Mouse (Mus musculus): ENCODE data around the gene Comp.

Gene Comp

GRCm38 (mm10) chr8:70353194-70353817 is 20.1 kb upstream of the Comp start, which contains the start of gene Upf1:
Gene Upf1, minus strand, starts transcription at chr8:70353278.
- peak; percentile 100 for DNase-seq

- peak; percentile 26 for DNase-seq
Observed at GRCm38 (mm10) chr8:70354004-70354403, 19.4 kb upstream of the Comp start.

- DNase-seq, result no peak
Observed at GRCm38 (mm10) chr8:70356111-70356510, 17.2 kb upstream of the Comp start.

- peak; percentile 22 for DNase-seq
Observed at GRCm38 (mm10) chr8:70359411-70359810, 13.9 kb upstream of the Comp start.

GRCm38 (mm10) chr8:70360769-70361168 is 12.6 kb upstream of the Comp start:
- DNase-seq, result no peak

- no peak for DNase-seq
Observed at GRCm38 (mm10) chr8:70361484-70362032, 11.8 kb upstream of the Comp start.

- DNase-seq, result no peak
Observed at GRCm38 (mm10) chr8:70364066-70364465, 9.3 kb upstream of the Comp start.

- no peak for DNase-seq
Observed at GRCm38 (mm10) chr8:70366588-70366987, 6.8 kb upstream of the Comp start.

GRCm38 (mm10) chr8:70370476-70370875 is 2.9 kb upstream of the Comp start:
- DNase-seq, result peak; percentile 22

- peak; percentile 18 for DNase-seq
Observed at GRCm38 (mm10) chr8:70371951-70372350, 1.4 kb upstream of the Comp start.

GRCm38 (mm10) chr8:70374318-70374927 is 1.1 kb downstream of the Comp start:
- DNase-seq, result peak; percentile 94

- no peak for DNase-seq
Observed at GRCm38 (mm10) chr8:70375212-70375859, 2.0 kb downstream of the Comp start.

- peak; percentile 51 for DNase-seq
Observed at GRCm38 (mm10) chr8:70376275-70376741, 3.0 kb downstream of the Comp start.

GRCm38 (mm10) chr8:70377049-70377448 is 3.7 kb downstream of the Comp start:
- peak; percentile 18 for DNase-seq

- peak; percentile 66 for DNase-seq
Observed at GRCm38 (mm10) chr8:70380069-70380468, 6.7 kb downstream of the Comp start.

- DNase-seq, result peak; percentile 82
Observed at GRCm38 (mm10) chr8:70383287-70383686, 9.9 kb downstream of the Comp start.

GRCm38 (mm10) chr8:70389678-70390077 is 16.3 kb downstream of the Comp start:
- DNase-seq, result no peak

- DNase-seq, result no peak
Observed at GRCm38 (mm10) chr8:70393087-70393486, 19.7 kb downstream of the Comp start.

GRCm38 (mm10) chr8:70394269-70394998 is 21.1 kb downstream of the Comp start:
- peak; percentile 63 for DNase-seq

GRCm38 (mm10) chr8:70395649-70396048 is 22.3 kb downstream of the Comp start:
- peak; percentile 96 for DNase-seq

- peak; percentile 54 for DNase-seq
Observed at GRCm38 (mm10) chr8:70396184-70396583, 22.8 kb downstream of the Comp start.

GRCm38 (mm10) chr8:70397611-70398563 is 24.5 kb downstream of the Comp start:
- peak; percentile 95 for DNase-seq

All from cerebellum, adult 11-12 months (tissue).